Mouse (Mus musculus) ES-Bruce4 (cell line): ENCODE results near the gene Fem1a. TPM values are rescaled to one million over a fixed set of nuclear protein-coding genes. Genes with fewer than 3 reads are reported as not detected.
"Not testable (repeated sequence)": the region's sequence is repeated elsewhere in the genome, so short reads cannot be mapped to it uniquely, and the experiment has no call there.

Source experiments
- H3K27ac ChIP-seq: 2 replicates; pipeline ENCODE4 v1.5.1; 2012; ENCODE audit warnings: low read length, inconsistent platforms; ENCODE audit not compliant: insufficient read depth
- H3K27me3 ChIP-seq: 2 replicates; pipeline ENCODE4 v1.6.1; 2012; ENCODE audit warnings: mild to moderate bottlenecking, low read length, inconsistent platforms; ENCODE audit not compliant: control insufficient read depth, poor library complexity, insufficient read depth, severe bottlenecking
- H3K36me3 ChIP-seq: 2 replicates; pipeline ENCODE4 v1.6.1; 2012; ENCODE audit warnings: inconsistent platforms, mild to moderate bottlenecking, low read length, moderate library complexity; ENCODE audit not compliant: control insufficient read depth, poor library complexity, insufficient read depth, severe bottlenecking
- H3K4me1 ChIP-seq: one replicate; pipeline ENCODE4 v1.8.1; 2011; ENCODE audit warnings: low read length; ENCODE audit not compliant: control insufficient read depth, insufficient read depth
- H3K4me3 ChIP-seq: 2 replicates; pipeline ENCODE4 v1.5.1; 2011; ENCODE audit warnings: low read depth, mild to moderate bottlenecking, low read length
- H3K9ac ChIP-seq: 2 replicates; pipeline ENCODE4 v1.6.1; 2012; ENCODE audit warnings: low read depth, mild to moderate bottlenecking, inconsistent platforms; ENCODE audit not compliant: poor library complexity, severe bottlenecking
- H3K9me3 ChIP-seq: replicated peaks from 2 replicates; pipeline ENCODE4 v1.6.1; 2012; ENCODE audit warnings: mild to moderate bottlenecking, low read length, inconsistent platforms; ENCODE audit not compliant: control insufficient read depth, poor library complexity, insufficient read depth, severe bottlenecking
- CTCF ChIP-seq: IDR thresholded peaks from one replicate; pipeline ENCODE4 v1.8.1; 2011; ENCODE audit warnings: low read depth, low read length
- EP300 ChIP-seq: IDR thresholded peaks from 2 replicates; pipeline ENCODE4 v1.6.1; 2011; ENCODE audit warnings: low read depth, low read length; ENCODE audit not compliant: insufficient read depth
- POLR2A ChIP-seq: IDR thresholded peaks from one replicate; pipeline ENCODE4 v1.8.1; 2011; ENCODE audit warnings: low read length; ENCODE audit not compliant: insufficient read depth
- polyA plus RNA-seq: library from polyadenylated mRNA; stranded (reverse); fragments of >200 nt; gene quantifications from 2 replicates; pipeline ENCODE4 v1.2.4, GENCODE M21; 2011; ENCODE audit warnings: low read depth; ENCODE audit not compliant: missing spikeins, insufficient read depth, insufficient read length

Fem1a gene
- polyA plus RNA-seq, 1 experiment = 4.9 TPM

- Histone ChIP-seq H3K4me3 (no peak overlapping the region), H3K27ac (no peak overlapping the region), H3K4me1 (no peaks in the 10 kb centered on the region), H3K27me3 (no peaks in the 10 kb centered on the region), H3K9me3 (no peaks in the 10 kb centered on the region), H3K36me3 (no peaks in the 10 kb centered on the region), H3K9ac (no peak overlapping the region)
- TF ChIP-seq CTCF (peak; percentile 60), EP300 (no peak), POLR2A (no peak)
Observed at GRCm38 (mm10) chr17:56251136-56251829, 5.3 kb upstream of the Fem1a start.

GRCm38 (mm10) chr17:56254695-56255094, 1.9 kb upstream of the Fem1a start:
- TF ChIP-seq EP300 (no peak), POLR2A (no peak), CTCF (no peak)
- Histone ChIP-seq H3K9ac (no peak overlapping the region), H3K27me3 (no peaks in the 10 kb centered on the region), H3K9me3 (no peaks in the 10 kb centered on the region), H3K36me3 (peaks cover 5% of the 10 kb centered on the region), H3K4me1 (no peaks in the 10 kb centered on the region), H3K27ac (no peak overlapping the region), H3K4me3 (no peak overlapping the region)

GRCm38 (mm10) chr17:56255429-56255828, 1.2 kb upstream of the Fem1a start:
- peak overlapping the region; percentile 34 for H3K9ac ChIP-seq
- TF ChIP-seq CTCF (peak; percentile 21), EP300 (no peak)
- H3K27ac ChIP-seq = no peak overlapping the region
- peaks cover 2% of the 10 kb centered on the region for H3K4me1 ChIP-seq
- peak overlapping the region; percentile 14; the same call in 1 of the 2 replicates for H3K4me3 ChIP-seq
- no peaks in the 10 kb centered on the region for H3K27me3 ChIP-seq
- H3K9me3 ChIP-seq = no peaks in the 10 kb centered on the region
- H3K36me3 ChIP-seq = peaks cover 8% of the 10 kb centered on the region

GRCm38 (mm10) chr17:56255863-56256238, 759 bp upstream of the Fem1a start:
- peaks cover 8% of the 10 kb centered on the region for H3K36me3 ChIP-seq
- peak overlapping the region; percentile 91 for H3K4me3 ChIP-seq
- H3K27me3 ChIP-seq = no peaks in the 10 kb centered on the region
- no peaks in the 10 kb centered on the region for H3K9me3 ChIP-seq
- peak overlapping the region; percentile 76 for H3K27ac ChIP-seq
- peaks cover 2% of the 10 kb centered on the region for H3K4me1 ChIP-seq
- TF ChIP-seq POLR2A (peak; percentile 16), EP300 (no peak), CTCF (peak; percentile 91)
- peak overlapping the region; percentile 63 for H3K9ac ChIP-seq

GRCm38 (mm10) chr17:56257181-56257894, 728 bp downstream of the Fem1a start:
- no peak overlapping the region for H3K27ac ChIP-seq
- H3K9ac ChIP-seq = peak overlapping the region; percentile 11
- TF ChIP-seq POLR2A = no peak
- no peak for TF ChIP-seq EP300
- no peak for TF ChIP-seq CTCF
- H3K27me3 ChIP-seq = no peaks in the 10 kb centered on the region
- peak overlapping the region; percentile 86 for H3K4me3 ChIP-seq
- peaks cover 8% of the 10 kb centered on the region for H3K36me3 ChIP-seq
- H3K4me1 ChIP-seq = peaks cover 4% of the 10 kb centered on the region
- H3K9me3 ChIP-seq = no peaks in the 10 kb centered on the region

- H3K4me3 ChIP-seq = peak overlapping the region; percentile 31; the same call in 1 of the 2 replicates
- H3K27me3 ChIP-seq, H3K27ac ChIP-seq, H3K9me3 ChIP-seq, H3K36me3 ChIP-seq, H3K4me1 ChIP-seq, H3K9ac ChIP-seq: not testable (repeated sequence)
Observed at GRCm38 (mm10) chr17:56258269-56258668, 1.7 kb downstream of the Fem1a start.

- not testable (repeated sequence) for H3K36me3 ChIP-seq, H3K9ac ChIP-seq, H3K4me1 ChIP-seq, H3K27me3 ChIP-seq, H3K27ac ChIP-seq, H3K4me3 ChIP-seq, H3K9me3 ChIP-seq
Observed at GRCm38 (mm10) chr17:56258812-56259211, 2.2 kb downstream of the Fem1a start.
